15 mouse cellular contexts compared by ENCODE assay signal in genomic region chr1:191230355-191230931, GRCm38 (mm10). TPM values are rescaled to one million over a fixed set of nuclear protein-coding genes. Genes with fewer than 3 reads are reported as not detected.
A peak's percentile ranks its signal among the peaks of the same experiment; 100 is the strongest.
DNase-seq lines count a peak whose midpoint lies in the region; ATAC-seq and TF ChIP-seq lines count a peak whose summit lies in the region.
"Had no signal": no experiment of that assay in that cellular context is flagged by ENCODE, and none has a peak within 500 bp of the region (broad histone marks: within the 10 kb centered on the region; RNA-seq: fewer than 3 reads in every experiment).

No protein-coding gene starts in this region.

- H3K9ac ChIP-seq in liver, postnatal 0 days (replicated peaks) = no peak overlapping the region
- no peak overlapping the region for H3K9ac ChIP-seq in liver, embryonic 11.5 days (ENCODE audit: low read depth, low read length)
- H3K9ac ChIP-seq: forebrain, embryonic 12.5 days; kidney, embryonic 15.5 days had no signal

- TF ChIP-seq POLR2A in bone marrow macrophage, adult 2 months (IDR thresholded peaks at IDR 0.05; ENCODE audit: borderline replicate concordance, low read depth, low read length) = no peak

- intact Hi-C loops in heart, postnatal 14 days (cut with DNase I) = no loop called here

- ATAC-seq in liver, postnatal 0 days = peak; percentile 56; the same call in 1 of the 2 replicates
- ATAC-seq in liver, embryonic 11.5 days (replicated peaks; ENCODE audit: low FRiP score) = no peak
- peak; percentile 42 for ATAC-seq in monocyte, adult 5-6 weeks (replicated peaks; ENCODE audit: insufficient number of reproducible peaks, low FRiP score, low TSS enrichment, poor library complexity, severe bottlenecking)
- no peak for ATAC-seq in inflammation-experienced regulatory T-cells, adult 6 months
- ATAC-seq: CD4-positive, CD25-positive, alpha-beta regulatory T cell, adult 4 months had no signal

- no peaks in the 10 kb centered on the region for H3K27me3 ChIP-seq in liver, postnatal 0 days (ENCODE audit: insufficient read depth, low read length)
- no peaks in the 10 kb centered on the region for H3K27me3 ChIP-seq in liver, embryonic 11.5 days (replicated peaks; ENCODE audit: control insufficient read depth, insufficient read depth, low read length)
- H3K27me3 ChIP-seq in limb, embryonic 10.5 days (ENCODE audit: low read depth, poor library complexity, severe bottlenecking) = no peaks in the 10 kb centered on the region
- H3K27me3 ChIP-seq: forebrain, embryonic 12.5 days; kidney, embryonic 15.5 days had no signal

- no peak overlapping the region for H3K4me3 ChIP-seq in liver, postnatal 0 days (ENCODE audit: low read depth, low read length)
- H3K4me3 ChIP-seq in liver, embryonic 11.5 days (ENCODE audit: low read depth, low read length) = no peak overlapping the region
- no peak overlapping the region for H3K4me3 ChIP-seq in bone marrow macrophage, adult 2 months (ENCODE audit: insufficient read depth, low read length)
- no peak overlapping the region for H3K4me3 ChIP-seq in limb, embryonic 10.5 days
- H3K4me3 ChIP-seq: forebrain, embryonic 12.5 days; kidney, embryonic 15.5 days had no signal

- no peak for TF ChIP-seq CTCF in liver, postnatal 0 days (IDR thresholded peaks at IDR 0.05; ENCODE audit: low read depth)
- no peak for TF ChIP-seq CTCF in bone marrow macrophage, adult 2 months (IDR thresholded peaks at IDR 0.05; ENCODE audit: low read depth, low read length)

- 0 out of 2 replicates have a peak overlapping the region, but pooled peaks have one; percentile 30 for H3K27ac ChIP-seq in liver, postnatal 0 days (ENCODE audit: low read depth)
- no peak overlapping the region for H3K27ac ChIP-seq in liver, embryonic 11.5 days (ENCODE audit: low read depth, low read length)
- H3K27ac ChIP-seq in bone marrow macrophage, adult 2 months (ENCODE audit: insufficient read depth, low read depth, low read length) = peak overlapping the region; percentile 97
- H3K27ac ChIP-seq in limb, embryonic 10.5 days = no peak overlapping the region
- H3K27ac ChIP-seq: forebrain, embryonic 12.5 days; kidney, embryonic 15.5 days had no signal

- peaks cover 23% of the 10 kb centered on the region for H3K4me1 ChIP-seq in liver, postnatal 0 days (ENCODE audit: insufficient read depth)
- peaks cover under 1% of the 10 kb centered on the region; the same call in 1 of the 2 replicates for H3K4me1 ChIP-seq in liver, embryonic 11.5 days (replicated peaks; ENCODE audit: control insufficient read depth, insufficient read depth, low read length)
- H3K4me1 ChIP-seq in bone marrow macrophage, adult 2 months (ENCODE audit: control insufficient read depth, insufficient read depth, low read length) = peaks cover 56% of the 10 kb centered on the region
- H3K4me1 ChIP-seq in limb, embryonic 10.5 days = peaks cover 4% of the 10 kb centered on the region

- no peaks in the 10 kb centered on the region for H3K36me3 ChIP-seq in liver, postnatal 0 days (replicated peaks; ENCODE audit: insufficient read depth, low read length)
- no peaks in the 10 kb centered on the region for H3K36me3 ChIP-seq in liver, embryonic 11.5 days (ENCODE audit: control insufficient read depth, insufficient read depth, low read length)
- H3K36me3 ChIP-seq in limb, embryonic 10.5 days = peaks cover 5% of the 10 kb centered on the region; the same call in 1 of the 2 replicates
- H3K36me3 ChIP-seq: forebrain, embryonic 12.5 days; kidney, embryonic 15.5 days had no signal

- H3K9me3 ChIP-seq in liver, postnatal 0 days (ENCODE audit: low read length) = no peaks in the 10 kb centered on the region
- no peaks in the 10 kb centered on the region for H3K9me3 ChIP-seq in liver, embryonic 11.5 days (ENCODE audit: control insufficient read depth, low read length)
- H3K9me3 ChIP-seq in limb, embryonic 10.5 days (replicated peaks) = no peaks in the 10 kb centered on the region
- H3K9me3 ChIP-seq: kidney, embryonic 15.5 days had no signal

- WGBS in liver, postnatal 0 days (ENCODE audit: insufficient replicate concordance) = 48% methylated on average over 6 of the region's 6 CpGs
- WGBS in liver, embryonic 11.5 days = 67% methylated on average over 6 of the region's 6 CpGs
- WGBS in limb, embryonic 10.5 days = 89% methylated on average over 6 of the region's 6 CpGs

- DNase-seq in heart, adult 11 months = peak; percentile 88
- no peak for DNase-seq in heart, postnatal 14 days
- DNase-seq in liver, postnatal 0 days = no peak
- no peak for DNase-seq in liver, embryonic 11.5 days (ENCODE audit: low spot score)
- no peak for DNase-seq in limb, embryonic 10.5 days (ENCODE audit: low spot score)
- DNase-seq: adrenal gland, adult 8-10 months; cerebellum, postnatal 14 days; thymus, adult 2 months had no signal

- no peak for TF ChIP-seq EP300 in liver, postnatal 0 days (IDR thresholded peaks at IDR 0.05; ENCODE audit: low read depth)

- no peak overlapping the region for H3K4me2 ChIP-seq in liver, postnatal 0 days (ENCODE audit: low read depth, low read length)
- H3K4me2 ChIP-seq in liver, embryonic 11.5 days = no peak overlapping the region
- H3K4me2 ChIP-seq: forebrain, embryonic 12.5 days; heart, embryonic 11.5 days; kidney, embryonic 15.5 days had no signal

RNA-seq across cellular contexts. Expression of gene Atf3, which starts 12.6 kb away (rescaled TPM):
- total RNA-seq in heart, postnatal 14 days (2021) = 1 to 10 TPM; 4.5 to 9.5 TPM
- polyA plus RNA-seq in liver, postnatal 0 days (2015; fragmentation: Nextera tagmentation; extraction: Ambion mirVana) = 1.00 and 1.3 TPM in 2 replicates
- polyA plus RNA-seq in liver, embryonic 11.5 days (2014; fragmentation: Nextera tagmentation; extraction: Ambion mirVana) = 3.1 and 3.6 TPM in 2 replicates
- 103 and 107 TPM in 2 replicates for polyA plus RNA-seq in bone marrow macrophage, adult 2 months (2012; ENCODE audit: insufficient read depth, insufficient read length, missing spikeins)
- total RNA-seq in monocyte, adult 5-6 weeks (2017) = 225 to 427 TPM (median 242 TPM) in 3 replicates
- not detected for polyA plus RNA-seq in inflammation-experienced regulatory T-cells, adult 6 months (2017; shearing (Covaris generic))
- 1.8 and 2.8 TPM in 2 replicates for polyA plus RNA-seq in limb, embryonic 10.5 days (2016; fragmentation: Nextera tagmentation; extraction: Ambion mirVana)
- polyA plus RNA-seq: CD4-positive, CD25-positive, alpha-beta regulatory T cell, adult 4 months had no signal

Comparison
In these comparisons a context has a peak if more than half of its experiments do, and no peak if none do; other contexts are left out.
1. ATAC-seq: peak in liver, postnatal 0 days (single experiment) and monocyte, adult 5-6 weeks (single experiment); none in liver, embryonic 11.5 days (single experiment) and inflammation-experienced regulatory T-cells, adult 6 months (single experiment).
2. H3K27ac ChIP-seq: peak in liver, postnatal 0 days (single experiment) and bone marrow macrophage, adult 2 months (single experiment); none in liver, embryonic 11.5 days (single experiment) and limb, embryonic 10.5 days (single experiment).
3. RNA of gene Atf3, which starts 12.6 kb away (polyA plus RNA-seq): 103 to 107 TPM in bone marrow macrophage, adult 2 months; 3.1 to 3.6 TPM in liver, embryonic 11.5 days, 1.8 to 2.8 TPM in limb, embryonic 10.5 days, 1.00 to 1.3 TPM in liver, postnatal 0 days and not detected in inflammation-experienced regulatory T-cells, adult 6 months; every median in the first group is over 10 times any median in the second.